Mouse (Mus musculus): ENCODE results near the gene A4galt.
"Not testable (repeated sequence)": the region's sequence is repeated elsewhere in the genome, so short reads cannot be mapped to it uniquely, and the experiment has no call there.

A4galt gene

GRCm38 (mm10) chr15:83268428-83268827 is 16.9 kb upstream of the A4galt start:
- not testable (repeated sequence) for DNase-seq (ENCODE audit: low spot score)

DNA sequence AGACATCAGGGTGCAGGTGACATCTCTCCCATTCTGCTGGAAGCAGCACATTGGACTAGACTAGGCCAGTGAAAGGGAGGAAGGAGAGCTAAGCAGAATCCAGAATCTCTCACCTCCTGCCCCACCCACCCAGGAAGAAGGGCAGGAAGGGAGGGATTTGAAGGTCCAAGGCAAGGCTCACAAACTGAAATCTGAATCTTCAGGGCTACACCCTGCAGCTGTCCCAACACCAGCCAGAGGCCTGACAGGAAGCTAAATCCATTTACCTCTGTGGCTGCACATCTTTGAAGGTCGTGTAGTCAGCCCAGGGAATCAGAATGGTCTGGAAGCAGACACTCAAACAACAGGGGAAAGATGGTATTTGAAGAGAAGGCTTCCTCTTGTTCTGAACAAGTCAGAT is 13.7 kb upstream of the A4galt start:
- DNase-seq (ENCODE audit: low spot score), result no peak

DNA sequence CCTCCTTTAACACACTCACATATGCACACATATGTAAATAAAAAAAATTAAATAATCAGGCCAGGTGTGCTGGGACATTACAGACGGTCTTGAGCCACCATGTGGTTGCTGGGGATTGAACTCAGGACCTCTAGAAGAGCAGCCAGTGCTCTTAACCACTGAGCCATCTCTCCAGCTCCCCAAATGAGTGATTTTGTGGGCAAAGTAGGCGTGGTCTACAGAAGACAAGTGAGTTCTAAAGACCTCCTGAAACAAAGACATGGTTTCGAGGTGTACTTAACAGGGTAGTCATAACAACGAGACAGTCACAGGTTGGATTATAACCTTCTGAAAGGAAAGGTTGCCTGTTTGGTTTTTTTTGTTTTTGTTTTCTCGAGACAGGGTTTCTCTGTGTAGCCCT is 11.8 kb upstream of the A4galt start:
- no peak for DNase-seq (ENCODE audit: low spot score)

GRCm38 (mm10) chr15:83257906-83258305 is 6.3 kb upstream of the A4galt start:
- no peak for DNase-seq (ENCODE audit: low spot score)

DNA sequence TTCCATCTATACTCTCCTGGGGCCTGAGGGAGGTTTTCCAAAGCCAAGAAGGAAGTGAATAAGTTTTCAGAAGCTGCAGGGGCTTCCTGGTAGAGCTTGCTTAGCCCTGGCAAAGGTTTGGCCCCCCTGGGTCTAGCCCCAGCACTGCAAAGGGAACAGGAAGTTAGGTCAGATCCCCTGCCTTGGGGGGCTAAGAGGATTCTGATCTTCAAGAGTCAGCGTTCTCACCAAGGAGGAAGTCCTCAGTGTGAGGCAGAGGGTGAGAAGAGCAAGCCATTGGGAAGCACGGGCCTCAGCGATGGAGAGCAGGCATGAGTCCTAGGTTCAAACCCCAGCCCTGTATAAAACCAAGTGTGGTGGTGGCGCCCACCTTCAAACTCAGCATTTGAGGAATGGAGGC is 4.9 kb upstream of the A4galt start:
- DNase-seq (ENCODE audit: low spot score), result no peak

GRCm38 (mm10) chr15:83255944-83256343 is 4.4 kb upstream of the A4galt start:
- DNase-seq (ENCODE audit: low spot score), result no peak

DNA sequence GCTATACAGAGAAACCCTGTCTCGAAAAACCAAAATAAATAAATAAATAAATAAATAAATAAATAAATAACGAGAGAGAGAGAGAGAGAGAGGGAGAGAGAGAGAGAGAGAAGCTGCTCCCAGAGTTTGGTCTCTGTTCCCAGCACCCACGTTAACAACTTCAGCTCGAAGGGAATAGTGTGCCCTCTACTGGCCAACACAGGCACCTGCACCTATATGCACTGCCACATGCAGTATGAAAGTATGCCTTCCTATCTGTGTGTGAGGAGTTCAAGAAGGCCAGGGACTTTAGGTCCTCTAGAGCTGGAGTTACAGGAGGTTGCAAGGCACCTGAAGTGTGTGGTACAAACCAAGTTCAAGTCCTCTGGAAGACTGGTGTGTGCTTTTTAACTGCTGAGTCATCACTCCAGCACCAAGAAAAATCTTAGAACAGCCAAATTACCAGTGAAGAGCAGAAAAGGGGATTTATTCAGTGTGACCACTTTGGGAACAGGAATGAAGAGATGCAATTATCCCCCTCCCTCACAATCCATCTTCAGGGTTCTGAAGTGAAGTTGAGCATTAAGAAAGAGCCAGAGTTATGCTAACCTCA is 3.7 kb upstream of the A4galt start:
- DNase-seq (ENCODE audit: low spot score), result no peak

DNA sequence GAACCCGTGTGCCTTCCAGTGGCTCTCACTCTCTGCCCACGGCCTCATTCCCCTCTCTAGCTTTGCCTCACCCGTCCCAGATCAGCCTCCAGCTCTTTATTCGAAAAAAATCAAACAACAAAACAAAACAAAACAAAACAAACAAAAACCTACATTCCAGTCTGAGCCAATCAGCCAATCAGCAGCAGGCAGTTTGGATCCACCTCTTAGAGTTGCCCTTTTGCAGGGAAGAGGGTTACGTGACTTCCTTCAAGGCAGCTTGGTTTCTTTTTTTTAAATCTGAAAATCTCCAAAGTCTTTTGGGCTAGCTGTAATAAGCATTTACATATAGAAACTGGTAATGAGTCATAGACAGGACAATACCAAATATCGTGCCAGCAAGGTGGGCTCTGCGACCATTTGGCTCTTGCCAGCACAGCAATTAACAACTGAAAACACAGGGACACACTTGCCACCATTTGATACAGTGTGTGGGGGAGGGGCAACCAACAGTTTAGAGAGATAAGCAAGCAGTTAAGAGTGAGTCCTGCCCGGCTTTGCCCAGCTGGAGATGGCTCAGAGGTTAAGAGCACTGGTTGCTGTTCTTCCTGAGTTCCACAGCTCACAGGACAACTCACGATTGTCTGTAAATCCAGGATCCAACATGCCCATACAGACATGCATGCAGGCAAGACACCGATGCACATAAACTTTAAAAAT is 2.9 kb upstream of the A4galt start:
- DNase-seq (ENCODE audit: low spot score), result no peak

GRCm38 (mm10) chr15:83252060-83252459 is 486 bp upstream of the A4galt start:
- no peak for DNase-seq (ENCODE audit: low spot score)

DNA sequence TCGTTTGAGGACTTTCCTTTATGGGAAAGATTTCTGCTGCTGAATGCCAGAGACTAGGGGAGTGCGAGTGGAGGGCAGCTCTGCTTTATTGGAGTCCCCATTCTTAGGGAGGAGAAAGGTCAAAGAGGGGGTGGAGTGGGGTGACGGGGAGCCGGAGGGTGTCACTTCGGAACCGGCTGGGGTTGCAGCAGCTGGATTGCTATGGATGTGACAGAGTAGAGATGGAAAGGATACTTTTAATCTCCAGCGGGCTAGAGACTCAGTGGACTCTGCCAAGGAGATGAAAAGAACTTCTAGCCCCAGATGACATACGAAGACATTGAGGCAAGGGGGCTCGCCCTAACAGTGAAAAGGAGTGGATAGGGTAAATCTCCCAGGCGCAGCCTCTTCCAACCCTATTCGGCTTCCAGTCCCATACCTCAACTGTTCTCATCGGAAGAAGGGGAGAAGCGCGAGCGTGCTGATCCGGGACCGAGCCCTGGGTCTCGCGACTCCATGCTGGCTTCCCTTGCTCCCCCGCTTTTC is 861 bp downstream of the A4galt start:
- DNase-seq (ENCODE audit: low spot score), result no peak

DNA sequence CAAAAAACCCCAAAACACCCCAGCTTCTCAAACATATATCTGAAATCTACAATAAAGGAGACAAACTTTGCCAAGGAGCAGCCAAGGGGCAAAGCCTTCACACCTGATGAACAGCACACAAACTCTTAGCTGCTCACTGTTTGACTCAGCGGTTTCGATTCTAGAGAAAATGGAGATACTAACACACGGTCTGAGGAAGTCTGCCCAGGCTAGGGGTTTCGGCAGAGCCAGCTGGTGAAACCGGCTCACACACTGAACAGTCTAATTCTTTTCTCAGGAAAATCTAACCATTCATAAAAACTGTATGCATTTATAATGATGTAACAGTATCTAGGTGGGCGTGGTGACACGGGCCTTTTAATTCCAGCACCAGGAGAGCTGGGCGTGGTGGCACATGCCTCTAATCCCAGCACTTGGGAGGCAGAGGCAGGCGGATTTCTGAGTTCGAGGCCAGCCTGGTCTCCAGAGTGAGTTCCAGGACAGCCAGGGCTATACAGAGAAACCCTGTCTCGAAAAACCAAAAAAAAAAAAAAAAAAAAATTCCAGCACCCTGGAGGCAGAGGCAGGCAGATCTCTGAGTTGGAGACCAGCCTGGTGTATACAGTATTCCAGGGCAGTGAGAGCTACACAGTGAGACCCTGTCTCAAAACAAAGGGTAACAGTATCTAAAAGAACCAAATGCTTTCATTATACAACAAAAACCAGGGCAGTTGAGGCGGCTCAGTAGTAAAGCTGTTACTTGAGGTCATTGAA is 1.9 kb downstream of the A4galt start:
- DNase-seq (ENCODE audit: low spot score), result no peak

DNA sequence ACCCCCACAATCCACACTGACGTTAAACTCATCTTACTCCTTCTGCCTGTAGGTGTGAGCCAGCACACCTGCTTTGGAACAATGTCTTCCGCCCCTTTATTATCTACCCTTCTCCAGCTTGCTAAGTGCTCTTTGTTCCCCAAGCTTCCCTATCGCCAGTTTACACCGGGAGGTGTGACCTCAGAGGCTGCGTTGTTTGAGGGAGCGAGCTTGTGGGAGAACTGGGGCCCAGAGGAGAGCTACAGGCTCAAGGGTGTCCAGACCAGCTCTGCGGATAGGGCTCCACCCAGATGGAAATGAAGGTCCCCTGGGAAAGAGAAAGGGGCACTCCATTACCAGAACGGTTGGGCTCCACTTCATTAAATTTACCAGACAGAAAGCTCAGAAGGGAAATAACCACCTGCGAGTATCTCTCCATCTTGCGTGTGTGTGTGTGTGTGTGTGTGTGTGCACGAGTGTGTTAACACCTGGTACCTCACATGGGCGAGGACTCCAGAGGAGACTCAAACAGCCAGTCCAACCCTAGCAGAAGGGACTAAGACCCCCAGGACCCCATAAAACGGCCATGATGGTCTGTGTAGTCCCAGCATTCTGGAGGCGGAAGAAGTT is 3.2 kb downstream of the A4galt start:
- no peak for DNase-seq (ENCODE audit: low spot score)

GRCm38 (mm10) chr15:83244371-83244770 is 7.2 kb downstream of the A4galt start:
- no peak for DNase-seq (ENCODE audit: low spot score)

DNA sequence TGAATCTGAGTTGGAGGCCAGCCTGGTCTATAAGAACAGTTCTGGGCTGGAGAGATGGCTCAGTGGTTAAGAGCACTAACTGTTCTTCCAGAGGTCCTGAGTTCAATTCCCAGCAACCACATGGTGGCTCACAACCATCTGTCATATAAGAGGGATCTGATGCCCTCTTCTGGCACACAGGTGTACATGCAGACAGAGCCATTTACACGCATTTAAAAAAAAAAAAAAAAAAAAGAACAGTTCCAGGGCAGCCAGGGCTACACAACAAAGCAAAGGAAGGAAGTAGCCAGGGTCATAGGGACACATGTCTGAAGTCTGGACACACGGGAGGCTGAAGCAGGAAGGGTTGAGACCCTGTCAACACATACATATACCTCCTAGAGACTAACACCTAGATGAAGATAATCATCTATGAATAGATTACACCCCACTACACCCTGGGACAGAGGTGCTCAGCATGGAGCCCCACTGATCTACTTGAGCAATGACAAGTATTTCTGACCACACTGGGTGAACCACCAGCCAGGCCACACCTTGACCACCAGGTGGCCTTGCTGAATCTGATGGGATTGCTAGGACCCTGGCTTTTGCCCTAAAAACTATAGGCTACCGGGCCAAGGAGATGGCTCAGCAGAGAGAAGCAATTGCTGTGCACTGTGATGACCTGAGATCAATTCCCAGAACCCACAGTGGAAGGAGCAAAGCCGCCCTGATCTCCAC is 9.5 kb downstream of the A4galt start:
- no peak for DNase-seq (ENCODE audit: low spot score)

DNA sequence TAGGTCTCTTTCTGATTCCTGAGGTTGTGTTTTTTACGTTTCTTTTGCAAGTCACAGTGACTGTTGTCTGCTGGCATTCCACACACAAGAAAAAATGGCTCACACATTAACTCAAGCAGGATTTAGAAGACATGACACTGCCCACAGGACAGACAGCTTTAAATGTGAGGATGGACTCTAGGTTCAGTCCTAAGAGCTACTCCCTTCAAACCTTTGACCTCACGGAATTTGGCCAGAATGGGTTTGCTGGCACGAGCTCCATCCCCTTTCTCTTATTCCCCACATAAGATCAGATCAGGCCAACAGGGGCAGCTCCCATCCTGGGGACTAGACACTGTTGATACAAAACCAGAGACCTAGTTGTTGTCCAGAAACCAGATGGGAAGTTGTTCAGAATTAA is 10.1 kb downstream of the A4galt start:
- no peak for DNase-seq (ENCODE audit: low spot score)

DNA sequence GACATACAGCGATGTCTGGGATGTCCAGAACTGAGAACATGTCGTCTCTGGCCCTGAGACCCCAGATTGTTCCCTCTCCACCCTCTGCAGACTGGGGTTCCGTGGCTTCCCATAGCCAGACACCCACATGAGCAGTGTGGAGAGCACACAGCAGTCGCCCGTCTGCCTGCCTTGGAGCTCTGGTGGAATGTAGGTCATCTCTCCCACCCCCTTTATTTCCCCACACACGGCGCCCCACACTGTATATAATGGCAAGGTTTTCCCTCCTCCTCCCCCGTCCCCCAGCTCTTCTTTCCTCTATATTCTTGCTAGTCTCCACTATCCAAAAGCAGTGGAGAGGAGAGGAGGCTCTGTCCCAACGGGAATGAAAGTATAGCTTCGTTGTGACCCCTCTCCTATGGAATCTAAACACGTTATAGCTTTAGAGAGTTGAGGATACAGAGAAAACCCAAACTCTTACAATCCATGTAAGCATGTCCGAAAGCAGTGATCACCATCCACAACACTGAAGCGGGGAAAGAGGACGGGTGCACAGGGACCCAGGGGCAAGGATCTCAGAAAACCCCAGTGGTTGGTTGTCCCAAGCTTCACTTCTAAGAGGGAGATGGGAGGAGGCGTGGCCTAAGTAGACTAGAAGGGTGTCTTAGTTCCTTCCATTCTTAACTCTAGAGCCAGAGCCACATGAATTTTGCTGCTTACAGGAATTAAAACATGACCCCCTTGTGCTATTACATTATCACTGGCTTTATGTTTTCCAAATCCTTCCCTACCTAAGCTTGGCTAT is 13.9 kb downstream of the A4galt start:
- no peak for DNase-seq (ENCODE audit: low spot score)

- DNase-seq (ENCODE audit: low spot score), result no peak
These were observed 14.8 kb downstream of the A4galt start for GRCm38 (mm10) chr15:83236824-83237223.

DNA sequence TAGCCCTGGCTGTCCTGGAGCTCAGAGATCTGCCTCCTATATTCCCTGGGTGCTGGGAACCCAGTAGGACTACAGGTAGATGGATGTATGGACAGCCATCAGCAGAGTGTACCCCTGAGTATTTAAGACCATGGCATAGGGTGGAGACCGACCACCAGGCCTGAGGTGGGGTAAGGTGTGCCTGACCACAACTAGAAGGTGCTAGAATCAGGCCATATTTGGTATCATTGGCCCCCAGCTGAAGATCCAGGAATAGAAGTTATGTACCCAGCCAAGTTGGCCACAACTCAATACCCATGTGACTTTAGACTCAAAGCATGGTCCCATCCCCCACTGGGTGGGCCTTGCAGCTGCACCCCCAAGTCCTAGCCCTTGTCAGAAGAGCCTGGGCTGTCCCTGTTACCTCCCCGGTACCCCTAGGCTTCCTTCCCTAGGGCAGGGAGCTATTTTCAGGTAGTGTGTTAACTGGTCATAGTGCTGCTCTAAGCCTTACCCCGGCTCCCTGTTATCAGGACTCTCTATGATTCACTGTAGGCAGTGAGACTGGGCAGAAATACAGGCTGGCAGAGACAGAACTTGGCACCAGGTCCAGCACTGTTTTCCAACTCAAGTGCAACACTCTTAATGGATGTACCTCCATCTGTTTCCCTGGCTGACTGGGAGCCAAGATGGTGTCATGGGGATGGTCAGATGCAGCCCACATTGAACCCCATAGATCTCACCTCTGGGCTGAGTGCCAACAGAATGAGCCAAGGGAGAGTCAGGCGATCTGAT is 18.2 kb downstream of the A4galt start:
- no peak for DNase-seq (ENCODE audit: low spot score)

DNA sequence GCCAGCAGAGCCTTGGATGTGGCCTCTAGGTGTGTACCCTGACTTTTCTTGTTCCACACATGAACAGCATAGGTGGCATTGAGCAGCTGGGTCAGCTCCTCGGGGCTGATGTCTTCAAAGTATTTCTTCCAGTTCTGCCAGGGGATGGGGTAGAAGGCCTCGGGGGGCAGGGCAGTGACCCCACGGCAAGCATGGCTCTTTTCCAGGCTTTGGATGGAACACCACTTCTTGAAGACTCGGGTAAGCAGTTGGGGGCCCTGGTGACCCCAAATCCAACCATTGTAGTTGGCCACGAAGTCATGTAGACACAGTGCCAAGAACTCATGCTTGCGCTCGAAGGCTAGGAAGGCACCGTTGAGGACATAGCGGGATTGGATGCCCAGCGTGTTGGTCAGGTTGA is 24.0 kb downstream of the A4galt start:
- no peak for DNase-seq (ENCODE audit: low spot score)

- DNase-seq (ENCODE audit: low spot score), result no peak
These were observed 24.7 kb downstream of the A4galt start for GRCm38 (mm10) chr15:83226871-83227270.
